Mouse (Mus musculus): ENCODE results near the gene Defb45.

Defb45 gene

GRCm38 (mm10) chr2:152599299-152599698, at the start of gene Defb45:
Gene Defb45, minus strand, starts transcription at chr2:152599399.
- no peak for DNase-seq

- no peak for DNase-seq
These were observed 40.4 kb upstream of the Defb45 start for GRCm38 (mm10) chr2:152639406-152640113.

GRCm38 (mm10) chr2:152638865-152639264, 39.7 kb upstream of the Defb45 start:
- no peak for DNase-seq

GRCm38 (mm10) chr2:152637381-152637780, 38.2 kb upstream of the Defb45 start:
- no peak for DNase-seq

GRCm38 (mm10) chr2:152637006-152637322, 37.8 kb upstream of the Defb45 start:
- no peak for DNase-seq

GRCm38 (mm10) chr2:152636246-152637005, 37.2 kb upstream of the Defb45 start:
- no peak for DNase-seq

- no peak for DNase-seq
These were observed 35.1 kb upstream of the Defb45 start for GRCm38 (mm10) chr2:152634311-152634710.

GRCm38 (mm10) chr2:152633334-152633733, 34.1 kb upstream of the Defb45 start:
- DNase-seq, result no peak

- no peak for DNase-seq
These were observed 30.7 kb upstream of the Defb45 start for GRCm38 (mm10) chr2:152629904-152630303.

- no peak for DNase-seq
These were observed 30.0 kb upstream of the Defb45 start for GRCm38 (mm10) chr2:152629239-152629638.

- no peak for DNase-seq
These were observed 28.9 kb upstream of the Defb45 start for GRCm38 (mm10) chr2:152628066-152628465.

- no peak for DNase-seq
These were observed 27.8 kb upstream of the Defb45 start, which contains the start of gene Rem1 for GRCm38 (mm10) chr2:152626774-152627591. Gene Rem1, plus strand, starts transcription at chr2:152626951.

GRCm38 (mm10) chr2:152625256-152625655, 26.1 kb upstream of the Defb45 start:
- DNase-seq, result no peak

- DNase-seq, result no peak
These were observed 25.4 kb upstream of the Defb45 start for GRCm38 (mm10) chr2:152624566-152624965.

GRCm38 (mm10) chr2:152622953-152623352, 23.8 kb upstream of the Defb45 start, which contains the start of gene Defb25:
Gene Defb25, minus strand, starts transcription at chr2:152623053.
- no peak for DNase-seq

GRCm38 (mm10) chr2:152622151-152622550, 23.0 kb upstream of the Defb45 start:
- DNase-seq, result no peak

GRCm38 (mm10) chr2:152620367-152621134, 21.4 kb upstream of the Defb45 start:
- DNase-seq, result no peak

- no peak for DNase-seq
These were observed 18.2 kb upstream of the Defb45 start for GRCm38 (mm10) chr2:152617374-152617773.

GRCm38 (mm10) chr2:152616470-152616869, 17.3 kb upstream of the Defb45 start:
- DNase-seq, result no peak

GRCm38 (mm10) chr2:152615563-152615962, 16.4 kb upstream of the Defb45 start:
- DNase-seq, result peak; percentile 6

GRCm38 (mm10) chr2:152612193-152612592, 13.0 kb upstream of the Defb45 start:
- no peak for DNase-seq

GRCm38 (mm10) chr2:152608719-152609118, 9.5 kb upstream of the Defb45 start:
- DNase-seq, result no peak

GRCm38 (mm10) chr2:152607746-152608145, 8.5 kb upstream of the Defb45 start:
- no peak for DNase-seq

All from cerebellum, adult 11-12 months (tissue).